Mouse (Mus musculus) CH12.LX (cell line): ENCODE results near the gene Fut4. TPM values are rescaled to one million over a fixed set of nuclear protein-coding genes. Genes with fewer than 3 reads are reported as not detected.
A peak's percentile ranks its signal among the peaks of the same experiment; 100 is the strongest.

Experiments used
- DNase-seq: peaks from one replicate; pipeline ENCODE4 v3.0.0-alpha.2; 2013; ENCODE audit errors: extremely low read depth
- H3K27ac ChIP-seq: 2 replicates; pipeline ENCODE4 v1.5.1; 2012; ENCODE audit warnings: low read depth, mild to moderate bottlenecking, control low read depth, moderate library complexity; ENCODE audit not compliant: insufficient read depth
- H3K27me3 ChIP-seq: replicated peaks from 2 replicates; pipeline ENCODE3; 2012; ENCODE audit warnings: inconsistent platforms
- H3K36me3 ChIP-seq, 2 experiments: replicated peaks in 1 of 2; 2 replicates each; pipeline versions ENCODE3 to v1.6.1; 2012; ENCODE audit warnings: inconsistent platforms in 1 of 2, low read length in 1 of 2, mild to moderate bottlenecking in 1 of 2, mixed read lengths in 1 of 2, moderate library complexity in 1 of 2; ENCODE audit not compliant: control insufficient read depth in 1 of 2, insufficient read depth in 1 of 2
- H3K4me1 ChIP-seq, 2 experiments: 2 replicates each; pipeline ENCODE4 v1.6.1; 2012; ENCODE audit warnings: inconsistent platforms in 1 of 2, moderate library complexity in 1 of 2; ENCODE audit not compliant: insufficient read depth in 2 of 2, control insufficient read depth in 1 of 2
- H3K4me2 ChIP-seq: 2 replicates; pipeline ENCODE4 v1.6.1; 2012; ENCODE audit warnings: low read depth, mild to moderate bottlenecking, control low read depth; ENCODE audit not compliant: poor library complexity, insufficient read depth, severe bottlenecking
- H3K4me3 ChIP-seq, 3 experiments: fragments of 150-350 bp in 1 of 3; sonication (generic) in 1 of 3; replicated peaks in 1 of 3; 2 replicates each; pipeline versions ENCODE3 to v1.5.1; 2011 to 2012; ENCODE audit warnings: low read depth in 2 of 3, low read length in 2 of 3, mild to moderate bottlenecking in 2 of 3, moderate library complexity in 2 of 3, control low read depth in 1 of 3, improper control_type of control experiment in 1 of 3, inconsistent platforms in 1 of 3, mixed read lengths in 1 of 3; ENCODE audit not compliant: poor library complexity in 1 of 3
- H3K79me2 ChIP-seq: replicated peaks from 2 replicates; pipeline ENCODE4 v1.6.1; 2012; ENCODE audit warnings: mild to moderate bottlenecking, moderate library complexity; ENCODE audit not compliant: control insufficient read depth, poor library complexity, insufficient read depth, severe bottlenecking; ENCODE audit errors: extremely low read depth
- H3K9ac ChIP-seq: 2 replicates; pipeline ENCODE4 v1.6.1; 2012; ENCODE audit warnings: low read depth, mild to moderate bottlenecking, control low read depth, moderate library complexity; ENCODE audit not compliant: insufficient read depth
- H3K9me3 ChIP-seq: replicated peaks from 2 replicates; pipeline ENCODE3; 2012; ENCODE audit warnings: low read length, inconsistent platforms, mixed read lengths
- BHLHE40 ChIP-seq: IDR thresholded peaks from 2 replicates; pipeline ENCODE4 v1.6.1; 2011; ENCODE audit warnings: mild to moderate bottlenecking, low read depth, low read length, improper control_type of control experiment
- CHD2 ChIP-seq: IDR thresholded peaks from 2 replicates; pipeline ENCODE4 v1.6.1; 2011; ENCODE audit warnings: low read length, improper control_type of control experiment
- CTCF ChIP-seq, 2 experiments: IDR thresholded peaks in 1 of 2; conservative IDR thresholded peaks in 1 of 2; 2 replicates each; pipeline ENCODE4 v1.5.1; 2011 to 2012; ENCODE audit warnings: low read depth in 2 of 2, low read length in 2 of 2, improper control_type of control experiment in 1 of 2, inconsistent platforms in 1 of 2, mild to moderate bottlenecking in 1 of 2, moderate library complexity in 1 of 2
- E2F4 ChIP-seq: IDR thresholded peaks from 2 replicates; pipeline ENCODE4 v1.6.1; 2011; ENCODE audit warnings: low read depth, low read length, improper control_type of control experiment; ENCODE audit not compliant: insufficient replicate concordance
- EP300 ChIP-seq: IDR thresholded peaks from 2 replicates; pipeline ENCODE4 v1.6.1; 2011; ENCODE audit warnings: low read length, improper control_type of control experiment
- GABPA ChIP-seq: IDR thresholded peaks from 2 replicates; pipeline ENCODE4 v1.6.1; 2012; ENCODE audit warnings: low read depth, low read length, improper control_type of control experiment, inconsistent platforms; ENCODE audit not compliant: insufficient replicate concordance
- IRF4 ChIP-seq: IDR thresholded peaks from 2 replicates; pipeline ENCODE4 v1.6.1; 2014; ENCODE audit warnings: low read depth, mild to moderate bottlenecking, inconsistent platforms, low read length, improper control_type of control experiment
- JUN ChIP-seq: IDR thresholded peaks from 2 replicates; pipeline ENCODE4 v1.6.1; 2011; ENCODE audit warnings: low read depth, mild to moderate bottlenecking, low read length, improper control_type of control experiment, moderate library complexity; ENCODE audit not compliant: insufficient read depth
- KAT2A ChIP-seq: IDR thresholded peaks from 2 replicates; pipeline ENCODE4 v1.6.1; 2012; ENCODE audit warnings: low read length, improper control_type of control experiment, inconsistent platforms; ENCODE audit not compliant: insufficient replicate concordance
- MAZ ChIP-seq: IDR thresholded peaks from 2 replicates; pipeline ENCODE4 v1.6.1; 2012; ENCODE audit warnings: low read depth, mild to moderate bottlenecking, inconsistent platforms, low read length, improper control_type of control experiment, moderate library complexity
- MEF2A ChIP-seq: IDR thresholded peaks from 2 replicates; pipeline ENCODE4 v1.6.1; 2014; ENCODE audit warnings: low read depth, mild to moderate bottlenecking, inconsistent platforms, low read length, improper control_type of control experiment, borderline replicate concordance
- NELFE ChIP-seq: IDR thresholded peaks from 2 replicates; pipeline ENCODE4 v1.6.1; 2011; ENCODE audit warnings: low read depth, low read length, improper control_type of control experiment
- NRF1 ChIP-seq: IDR thresholded peaks from 2 replicates; pipeline ENCODE4 v1.6.1; 2014; ENCODE audit warnings: low read depth, mild to moderate bottlenecking, inconsistent platforms, low read length, improper control_type of control experiment, moderate library complexity
- PAX5 ChIP-seq: IDR thresholded peaks from 2 replicates; pipeline ENCODE4 v1.6.1; 2012; ENCODE audit warnings: low read length, inconsistent platforms, mixed read lengths
- POLR2A ChIP-seq: IDR thresholded peaks from 2 replicates; pipeline ENCODE4 v1.6.1; 2011; ENCODE audit warnings: low read depth, mild to moderate bottlenecking, improper control_type of control experiment, low read length
- SIN3A ChIP-seq: IDR thresholded peaks from 2 replicates; pipeline ENCODE4 v1.6.1; 2012; ENCODE audit warnings: low read length, improper control_type of control experiment, inconsistent platforms
- TBP ChIP-seq: conservative IDR thresholded peaks from 2 replicates; pipeline ENCODE4 v1.6.1; 2011; ENCODE audit warnings: low read depth, low read length, improper control_type of control experiment
- UBTF ChIP-seq: IDR thresholded peaks from 2 replicates; pipeline ENCODE4 v1.6.1; 2012; ENCODE audit warnings: low read depth, mild to moderate bottlenecking, inconsistent platforms, low read length, improper control_type of control experiment, moderate library complexity
- USF1 ChIP-seq: IDR thresholded peaks from 2 replicates; pipeline ENCODE4 v1.6.1; 2014; ENCODE audit warnings: low read depth, mild to moderate bottlenecking, inconsistent platforms, low read length, improper control_type of control experiment
- USF2 ChIP-seq: conservative IDR thresholded peaks from 2 replicates; pipeline ENCODE4 v1.6.1; 2011; ENCODE audit warnings: low read depth, low read length, improper control_type of control experiment
- ZNF384 ChIP-seq: IDR thresholded peaks from 2 replicates; pipeline ENCODE4 v1.6.1; 2012; ENCODE audit warnings: low read depth, low read length, improper control_type of control experiment, inconsistent platforms
- dilution Hi-C: fragments of 300-500 bp; cut with MboI; formaldehyde crosslinking; loops from 2 replicates; pipeline ENCODE4 v1.14.3; 2020; ENCODE audit warnings: low sequenced_read_pairs; ENCODE audit not compliant: extremely low pct_unique_long_range_greater_than_20kb, extremely low pct_ligation_motif_present
- in situ Hi-C: fragments of 300-500 bp; cut with MboI; formaldehyde crosslinking; loops from 3 replicates; pipeline ENCODE4 v1.14.3; 2019; ENCODE audit warnings: low sequenced_read_pairs, low pct_ligation_motif_present, low pct_unique_long_range_greater_than_20kb, mixed read lengths
- polyA plus RNA-seq: library from polyadenylated mRNA; unstranded; fragments of >175 nt; gene quantifications from 2 replicates; pipeline ENCODE4 v1.2.1, GENCODE M21; 2012; ENCODE audit warnings: low read depth; ENCODE audit not compliant: insufficient read length
- total RNA-seq, 2 experiments: library from RNA; depleted of rRNA; stranded (reverse); fragments of 300-350 nt in 1 of 2; fragments of >200 nt in 1 of 2; gene quantifications; 2 replicates each; pipeline ENCODE4 v1.2.3; 2012 to 2014

The Fut4 gene
- total and polyA plus RNA-seq, 3 experiments, result not detected

DNA sequence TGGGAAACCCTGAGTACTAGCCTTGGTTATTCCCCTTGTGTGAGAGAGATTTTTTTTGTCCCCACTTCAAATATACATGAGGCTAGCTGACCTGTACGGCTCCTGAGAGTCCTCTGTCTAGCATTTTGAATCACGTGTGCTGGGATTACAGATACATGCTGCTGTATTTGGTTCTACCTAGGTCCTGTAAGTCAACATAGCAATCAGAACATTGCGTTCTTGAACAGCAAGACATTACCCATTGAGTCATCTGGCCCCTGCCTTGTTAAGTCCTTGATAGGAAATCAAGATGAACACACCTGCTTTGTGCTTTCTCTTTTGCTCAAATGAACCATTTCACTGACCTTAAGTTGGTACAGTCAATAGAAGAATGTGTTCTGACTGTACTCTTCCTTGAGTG, 2.3 kb upstream of the Fut4 start:
- Histone ChIP-seq H3K4me1 (peaks cover 4 to 8% of the 10 kb centered on the region in 2 experiments), H3K4me3 (no peak overlapping the region), H3K36me3 (no peaks in the 10 kb centered on the region), H3K4me2 (no peak overlapping the region), H3K27ac (no peak overlapping the region), H3K9me3 (no peaks in the 10 kb centered on the region), H3K79me2 (no peaks in the 10 kb centered on the region), H3K9ac (no peak overlapping the region), H3K27me3 (no peaks in the 10 kb centered on the region)
- in situ Hi-C loops, result no loop called here
- no peak for DNase-seq
- TF ChIP-seq EP300 (0 out of 2 replicates have a peak, but pooled peaks have one; percentile 51), IRF4 (peak; percentile 41; the same call in 1 of the 2 replicates), E2F4 (no peak), NRF1 (no peak), USF2 (no peak), BHLHE40 (0 out of 2 replicates have a peak, but pooled peaks have one; percentile 17), MAZ (no peak), TBP (no peak)
- dilution Hi-C loops, result no loop called here

- no peaks in the 10 kb centered on the region for H3K9me3 ChIP-seq
- no peaks in the 10 kb centered on the region for H3K27me3 ChIP-seq
- H3K4me1 ChIP-seq, result peaks cover 4 to 8% of the 10 kb centered on the region in 2 experiments
- no peak overlapping the region for H3K4me2 ChIP-seq
- H3K9ac ChIP-seq, result no peak overlapping the region
- in situ Hi-C loops, result no loop called here
- no peak for DNase-seq
- H3K79me2 ChIP-seq, result no peaks in the 10 kb centered on the region
- H3K27ac ChIP-seq, result no peak overlapping the region
- no peak for TF ChIP-seq USF1
- TF ChIP-seq USF2, result no peak
- TF ChIP-seq CHD2, result no peak
- TF ChIP-seq ZNF384, result no peak
- TF ChIP-seq NELFE, result no peak
- no peak for TF ChIP-seq SIN3A
- TF ChIP-seq EP300, result no peak
- no peak for TF ChIP-seq POLR2A
- TF ChIP-seq MAZ, result no peak
- no peak for TF ChIP-seq MEF2A
- no peak for TF ChIP-seq KAT2A
- TF ChIP-seq CTCF (conservative IDR thresholded peaks at IDR 0.05 in 1 of 2, IDR thresholded peaks at IDR 0.05 in 1 of 2; ENCODE audit: low read depth in 2 of 2, low read length in 2 of 2), result no peak
- TF ChIP-seq UBTF, result no peak
- no peak for TF ChIP-seq TBP
- TF ChIP-seq JUN, result no peak
- TF ChIP-seq GABPA, result no peak
- TF ChIP-seq PAX5, result no peak
- H3K36me3 ChIP-seq, result no peaks in the 10 kb centered on the region
- no peak overlapping the region for H3K4me3 ChIP-seq
- dilution Hi-C loops, result no loop called here
Observed at GRCm38 (mm10) chr9:14753947-14754346, 1.8 kb upstream of the Fut4 start.
